Mouse (Mus musculus): ENCODE results near the gene Ykt6. TPM values are rescaled to one million over a fixed set of nuclear protein-coding genes. Genes with fewer than 3 reads are reported as not detected.

The Ykt6 gene
- polyA plus RNA-seq, 2 experiments: 9.6 to 18.7 TPM

DNA sequence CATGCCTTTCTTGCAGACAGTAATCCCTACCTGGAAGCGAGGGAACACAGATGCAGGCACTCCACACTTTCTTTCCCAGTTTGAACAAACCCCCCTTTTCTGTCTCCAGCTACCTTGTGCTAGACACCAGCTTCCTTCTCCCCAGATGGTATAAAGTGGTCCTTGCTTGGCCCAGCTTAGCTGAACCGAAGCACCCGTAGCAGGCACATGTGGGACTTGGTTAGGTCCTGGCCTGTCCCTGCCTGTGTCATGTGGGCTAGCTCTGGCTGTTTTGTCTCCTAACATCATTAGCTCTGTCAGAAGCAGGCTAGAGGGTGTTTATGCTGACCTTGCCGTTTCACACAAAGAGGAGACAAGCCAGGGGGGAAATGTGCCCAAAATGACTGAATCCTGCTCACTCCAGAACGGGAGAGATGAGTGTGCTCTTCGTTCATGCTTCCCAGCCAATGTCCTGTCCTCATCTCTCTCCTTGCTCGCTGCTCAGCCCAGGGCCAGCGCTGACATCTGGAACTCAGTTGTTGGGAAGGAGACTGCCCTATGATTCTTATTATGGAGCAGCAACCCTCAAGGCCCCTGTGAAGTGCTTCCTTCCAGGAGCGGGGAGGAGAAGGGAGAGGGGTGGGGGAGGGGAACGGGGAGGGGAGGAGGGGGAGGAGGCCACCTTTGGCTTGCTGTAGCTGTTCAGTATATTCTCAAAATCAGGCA is 6.8 kb upstream of the Ykt6 start:
- WGBS (ENCODE audit: insufficient replicate concordance): 33% methylated on average over 10 of the region's 10 CpGs
- H3K27ac ChIP-seq: no peak overlapping the region

GRCm38 (mm10) chr11:5949586-5950352 is 5.7 kb upstream of the Ykt6 start, which contains the start of gene Gck:
Gene Gck (minus strand): TSS chr11:5950081.
- peak; percentile 21; the same call in 1 of the 2 replicates for ATAC-seq (ENCODE audit: insufficient read depth)

More for the DNA sequence above, 6.8 kb upstream of the Ykt6 start:
- Histone ChIP-seq H3K9me3 (ENCODE audit: control insufficient read depth, low read length) (no peaks in the 10 kb centered on the region), H3K4me1 (replicated peaks; ENCODE audit: control insufficient read depth in 2 of 2, insufficient read depth in 2 of 2, low read length in 1 of 2) (no peaks in the 10 kb centered on the region), H3K27me3 (ENCODE audit: control insufficient read depth, insufficient read depth, low read length) (no peaks in the 10 kb centered on the region), H3K9ac (replicated peaks) (no peak overlapping the region), H3K4me3 (ENCODE audit: insufficient read depth in 1 of 2, low read depth in 2 of 2, low read length in 2 of 2) (no peak overlapping the region), H3K36me3 (replicated peaks; ENCODE audit: control insufficient read depth, insufficient read depth, low read depth) (no peaks in the 10 kb centered on the region), H3K4me2 (ENCODE audit: low read depth) (no peak overlapping the region)
- TF ChIP-seq EP300 (IDR thresholded peaks at IDR 0.05; ENCODE audit: low read depth) (no peak), CTCF (IDR thresholded peaks at IDR 0.05; ENCODE audit: low read depth) (no peak)
- DNase-seq (ENCODE audit: low read depth in 3 of 3, low spot score in 3 of 3) (no peak), ATAC-seq (ENCODE audit: insufficient read depth) (no peak)

DNA sequence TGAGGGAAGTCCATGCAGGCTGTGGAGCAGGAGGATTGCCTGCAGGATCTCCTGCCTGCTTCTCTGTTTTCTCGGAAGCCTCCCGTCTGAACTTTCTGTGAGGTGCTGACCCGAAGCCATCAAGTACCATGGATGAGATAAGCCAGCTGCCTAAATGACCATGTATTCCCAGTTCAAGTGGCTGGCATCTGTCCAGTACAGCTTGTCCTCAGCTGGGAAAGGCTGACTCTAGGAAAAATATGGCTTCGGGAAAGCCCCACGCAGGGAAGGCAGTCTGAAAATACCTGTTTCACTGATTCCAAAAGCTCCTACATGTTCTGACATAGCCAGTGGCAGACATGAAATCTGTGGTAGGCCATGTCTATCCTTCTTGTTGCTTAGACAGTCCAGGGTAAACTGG is 3.0 kb upstream of the Ykt6 start:
- H3K36me3 ChIP-seq (replicated peaks; ENCODE audit: control insufficient read depth, insufficient read depth, low read depth): no peaks in the 10 kb centered on the region
- WGBS (ENCODE audit: insufficient replicate concordance): 85% methylated on average over 5 of the region's 5 CpGs
- DNase-seq (ENCODE audit: low read depth in 3 of 3, low spot score in 3 of 3): no peak
- no peaks in the 10 kb centered on the region for H3K27me3 ChIP-seq (ENCODE audit: control insufficient read depth, insufficient read depth, low read length)
- no peak overlapping the region for H3K27ac ChIP-seq
- no peak overlapping the region for H3K4me3 ChIP-seq (ENCODE audit: insufficient read depth in 1 of 2, low read depth in 2 of 2, low read length in 2 of 2)
- H3K9ac ChIP-seq (replicated peaks): no peak overlapping the region
- no peak for ATAC-seq (ENCODE audit: insufficient read depth)
- H3K4me1 ChIP-seq (replicated peaks; ENCODE audit: control insufficient read depth in 2 of 2, insufficient read depth in 2 of 2, low read length in 1 of 2): peaks cover 9 to 15% of the 10 kb centered on the region in 2 experiments
- no peak for TF ChIP-seq CTCF (IDR thresholded peaks at IDR 0.05; ENCODE audit: low read depth)
- TF ChIP-seq EP300 (IDR thresholded peaks at IDR 0.05; ENCODE audit: low read depth): no peak
- H3K9me3 ChIP-seq (ENCODE audit: control insufficient read depth, low read length): no peaks in the 10 kb centered on the region
- no peak overlapping the region for H3K4me2 ChIP-seq (ENCODE audit: low read depth)

More at GRCm38 (mm10) chr11:5949586-5950352, 5.7 kb upstream of the Ykt6 start, which contains the start of gene Gck:
- no peaks in the 10 kb centered on the region for H3K36me3 ChIP-seq (replicated peaks; ENCODE audit: control insufficient read depth, insufficient read depth, low read depth)
- H3K4me3 ChIP-seq (ENCODE audit: insufficient read depth in 1 of 2, low read depth in 2 of 2, low read length in 2 of 2): no peak within 1 kb of the TSS
- no peaks in the 10 kb centered on the region for H3K9me3 ChIP-seq (ENCODE audit: control insufficient read depth, low read length)
- no peak for TF ChIP-seq EP300 (IDR thresholded peaks at IDR 0.05; ENCODE audit: low read depth)
- no peak for TF ChIP-seq CTCF (IDR thresholded peaks at IDR 0.05; ENCODE audit: low read depth)
- H3K4me2 ChIP-seq (ENCODE audit: low read depth): no peak within 1 kb of the TSS
- H3K4me1 ChIP-seq (replicated peaks; ENCODE audit: control insufficient read depth in 2 of 2, insufficient read depth in 2 of 2, low read length in 1 of 2): peaks cover under 1 to 3% of the 10 kb centered on the region in 2 experiments; a peak in 1 of 4 replicates
- H3K27me3 ChIP-seq (ENCODE audit: control insufficient read depth, insufficient read depth, low read length): no peaks in the 10 kb centered on the region
- no peak within 1 kb of the TSS for H3K27ac ChIP-seq
- 15% methylated on average over 8 of the region's 8 CpGs for WGBS (ENCODE audit: insufficient replicate concordance)
- H3K9ac ChIP-seq (replicated peaks): no peak within 1 kb of the TSS
- DNase-seq (ENCODE audit: low read depth in 3 of 3, low spot score in 3 of 3): no peak

DNA sequence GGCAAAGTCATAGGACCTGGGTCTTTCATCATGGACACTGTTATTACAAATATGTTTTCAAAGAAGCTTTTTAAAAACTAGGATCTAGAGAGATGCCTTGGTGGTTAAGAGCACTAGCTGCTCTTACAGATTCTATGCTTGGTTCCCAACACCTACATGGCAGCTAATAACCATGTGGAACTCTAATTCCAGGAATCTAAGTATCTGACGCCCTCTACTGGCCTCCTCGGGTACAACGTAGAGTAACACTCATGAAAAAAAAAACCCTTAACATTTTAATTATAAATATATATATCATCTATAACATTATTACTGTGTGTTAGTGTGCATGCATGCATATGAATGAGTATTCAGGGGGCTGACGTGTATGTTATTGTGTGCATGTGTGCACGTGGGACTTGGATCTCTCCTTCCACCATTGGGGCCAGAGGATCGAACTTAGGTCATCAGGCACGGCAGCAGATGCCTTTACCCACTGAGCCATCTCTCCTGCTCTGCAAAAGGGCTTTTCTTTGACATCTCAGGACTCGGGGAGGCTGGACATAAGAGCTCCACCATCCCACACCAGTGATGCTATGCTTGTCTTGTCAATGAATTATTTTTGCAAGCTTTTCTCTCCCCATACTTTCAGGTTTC is 2.2 kb upstream of the Ykt6 start:
- Histone ChIP-seq H3K27me3 (ENCODE audit: control insufficient read depth, insufficient read depth, low read length) (no peaks in the 10 kb centered on the region), H3K36me3 (replicated peaks; ENCODE audit: control insufficient read depth, insufficient read depth, low read depth) (no peaks in the 10 kb centered on the region), H3K4me2 (ENCODE audit: low read depth) (no peak overlapping the region), H3K9ac (replicated peaks) (no peak overlapping the region), H3K4me3 (ENCODE audit: insufficient read depth in 1 of 2, low read depth in 2 of 2, low read length in 2 of 2) (no peak overlapping the region), H3K4me1 (replicated peaks; ENCODE audit: control insufficient read depth in 2 of 2, insufficient read depth in 2 of 2, low read length in 1 of 2) (peaks cover 9 to 15% of the 10 kb centered on the region in 2 experiments), H3K9me3 (ENCODE audit: control insufficient read depth, low read length) (no peaks in the 10 kb centered on the region), H3K27ac (no peak overlapping the region)
- no peak for ATAC-seq (ENCODE audit: insufficient read depth)
- peak in 1 of 3 experiments; percentile 23 for DNase-seq (ENCODE audit: low read depth in 3 of 3, low spot score in 3 of 3)
- TF ChIP-seq CTCF (IDR thresholded peaks at IDR 0.05; ENCODE audit: low read depth) (peak; percentile 44), EP300 (IDR thresholded peaks at IDR 0.05; ENCODE audit: low read depth) (no peak)
- WGBS (ENCODE audit: insufficient replicate concordance): 31% methylated on average over 8 of the region's 8 CpGs
